Mouse (Mus musculus) 416B (cell line): ENCODE data around the gene Isl2.
A peak's percentile ranks its signal among the peaks of the same experiment; 100 is the strongest.

Experiments used
- DNase-seq: peaks from one replicate; pipeline ENCODE4 v3.0.0; 2011; ENCODE audit warnings: low read depth

Gene Isl2

DNA sequence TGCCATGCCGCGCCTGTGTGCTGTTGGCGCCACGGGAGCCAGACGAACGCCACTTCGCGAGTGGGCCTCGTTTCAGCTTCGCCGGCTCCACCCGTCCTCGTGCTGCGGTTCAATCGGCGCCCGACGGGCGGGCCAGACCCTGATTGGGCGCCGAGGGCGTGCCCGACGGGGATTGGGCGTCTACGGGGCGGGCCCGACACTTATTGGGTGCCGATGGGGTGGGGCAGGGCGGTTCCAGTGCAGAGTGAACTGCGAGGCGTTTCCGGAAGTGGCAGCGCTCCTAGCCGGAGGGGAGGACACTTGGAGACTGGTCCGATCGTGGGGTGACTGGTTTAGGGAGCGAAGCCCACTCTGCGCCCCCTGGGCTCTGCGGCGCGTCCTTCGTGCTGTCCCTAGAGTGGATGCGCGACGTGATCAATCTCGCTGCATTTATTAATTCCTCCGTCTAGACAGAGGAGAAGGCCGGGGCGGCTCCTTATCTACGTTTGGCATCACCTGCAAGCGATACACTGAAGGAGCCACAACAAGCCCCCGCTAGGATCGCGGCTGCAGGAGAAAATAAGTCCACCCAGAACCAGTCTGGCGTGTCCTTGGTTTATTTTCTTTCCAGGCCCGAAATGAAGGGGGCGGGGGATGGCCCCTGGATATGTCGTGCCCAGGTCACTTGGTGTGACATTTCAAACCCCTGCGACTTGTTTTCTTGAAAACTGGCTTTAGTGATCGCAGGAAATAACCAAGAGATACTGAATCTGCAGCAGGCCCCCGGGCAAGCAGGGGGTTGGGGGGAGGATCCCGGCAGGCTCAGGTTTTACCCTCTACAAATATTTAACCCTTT, 7.9 kb downstream of the Isl2 start:
- no peak for DNase-seq

- no peak for DNase-seq
Observed at GRCm38 (mm10) chr9:55548871-55549270, 10.4 kb downstream of the Isl2 start.

DNA sequence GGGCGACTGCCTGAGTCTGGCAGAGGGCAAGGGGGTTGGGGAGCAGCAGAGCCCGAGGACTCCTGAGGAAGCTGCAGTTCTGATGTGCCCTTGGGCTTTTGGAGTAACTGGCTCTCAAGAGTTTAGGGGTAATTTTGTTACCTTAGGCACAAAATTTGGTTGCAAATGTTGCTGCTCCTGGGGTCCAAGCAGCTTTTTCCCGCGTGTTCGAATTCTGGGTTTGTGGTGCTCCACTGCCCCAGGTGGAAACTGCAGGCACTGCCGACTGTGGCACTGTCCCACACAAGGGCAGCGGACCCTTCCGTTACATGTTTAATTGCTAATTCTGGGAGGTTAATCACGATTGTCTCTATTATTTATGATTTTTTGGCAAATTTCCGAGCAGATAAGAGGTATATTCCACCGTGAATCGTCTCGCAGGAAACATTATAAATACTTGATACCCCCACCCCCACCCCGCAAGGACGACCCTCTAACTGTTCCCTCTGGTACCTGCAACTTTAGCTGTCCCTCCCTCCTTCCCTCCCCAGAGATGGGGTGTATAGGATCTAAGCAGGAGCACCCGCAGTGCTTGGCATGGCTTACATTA, 10.9 kb downstream of the Isl2 start:
- no peak for DNase-seq

DNA sequence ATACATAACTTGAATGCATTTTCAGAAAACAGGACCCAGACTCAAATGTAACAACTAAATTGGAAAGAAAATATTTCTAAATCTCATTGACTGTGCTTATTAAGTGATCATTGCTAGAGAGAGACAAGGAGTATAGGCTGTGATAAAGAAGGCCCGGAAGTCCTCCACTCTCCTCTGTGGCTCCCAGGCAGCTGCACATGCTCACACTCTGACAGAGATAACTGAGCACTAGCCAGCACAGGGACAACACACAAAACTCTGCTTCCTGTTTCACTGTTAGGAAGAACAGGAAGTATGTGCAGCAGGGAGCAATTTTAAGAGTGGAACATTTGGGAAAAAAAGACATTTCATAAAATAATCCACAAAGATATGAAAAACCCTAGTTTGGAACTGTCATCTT, 16.5 kb downstream of the Isl2 start:
- DNase-seq, result no peak

- peak; percentile 71 for DNase-seq
Observed at GRCm38 (mm10) chr9:55560960-55561359, 22.5 kb downstream of the Isl2 start.

DNA sequence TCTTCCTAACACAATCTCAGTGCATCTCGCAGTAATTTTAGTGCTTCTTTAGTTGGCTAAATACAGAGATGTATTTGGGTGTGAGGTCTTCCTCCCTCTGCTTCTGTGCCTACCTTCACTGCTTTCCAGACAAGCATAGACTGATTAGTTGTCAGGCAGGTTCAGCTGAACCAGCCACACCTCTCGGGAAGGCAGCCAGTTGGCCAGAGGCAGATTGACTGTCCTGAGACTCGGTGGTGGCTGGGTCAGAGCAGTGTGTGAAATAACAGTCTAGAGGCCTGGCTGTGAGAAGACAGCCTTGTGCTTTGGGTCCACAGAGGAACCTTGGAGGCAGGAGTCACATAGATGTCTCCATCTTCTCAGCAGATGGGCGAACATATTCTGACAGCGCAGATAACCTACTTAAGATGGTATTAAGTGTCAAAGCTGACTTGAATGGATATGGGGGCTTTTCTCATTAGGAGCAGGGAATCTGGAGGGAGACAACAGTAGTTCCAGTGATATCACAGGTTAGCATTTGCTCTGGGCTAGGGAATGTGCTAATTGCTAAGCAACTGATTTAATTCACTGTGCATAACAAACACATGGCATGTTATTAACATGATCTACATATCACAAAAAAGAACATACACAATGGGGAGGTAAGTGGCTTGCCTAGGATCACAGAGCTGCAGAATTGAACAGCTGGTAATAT, 30.1 kb downstream of the Isl2 start:
- DNase-seq, result no peak

DNA sequence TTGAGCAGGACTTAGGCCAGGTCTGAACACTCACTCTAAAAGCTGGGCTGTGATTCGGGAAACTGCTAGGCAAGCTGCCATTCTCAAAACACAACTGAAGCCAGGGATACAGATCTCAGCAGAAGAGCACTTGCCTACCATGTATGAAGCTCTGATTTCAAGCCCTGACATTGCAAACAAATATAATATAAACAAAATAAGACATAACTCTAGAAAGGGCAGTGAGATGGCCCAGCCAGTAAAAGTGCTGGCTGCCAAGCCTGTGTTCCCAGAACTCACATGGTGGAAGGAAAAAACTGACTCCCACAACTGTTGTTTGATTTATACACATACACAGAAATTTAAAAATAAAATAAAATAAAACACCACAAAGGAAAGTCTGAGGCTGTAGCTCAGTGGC, 32.6 kb downstream of the Isl2 start:
- no peak for DNase-seq

DNA sequence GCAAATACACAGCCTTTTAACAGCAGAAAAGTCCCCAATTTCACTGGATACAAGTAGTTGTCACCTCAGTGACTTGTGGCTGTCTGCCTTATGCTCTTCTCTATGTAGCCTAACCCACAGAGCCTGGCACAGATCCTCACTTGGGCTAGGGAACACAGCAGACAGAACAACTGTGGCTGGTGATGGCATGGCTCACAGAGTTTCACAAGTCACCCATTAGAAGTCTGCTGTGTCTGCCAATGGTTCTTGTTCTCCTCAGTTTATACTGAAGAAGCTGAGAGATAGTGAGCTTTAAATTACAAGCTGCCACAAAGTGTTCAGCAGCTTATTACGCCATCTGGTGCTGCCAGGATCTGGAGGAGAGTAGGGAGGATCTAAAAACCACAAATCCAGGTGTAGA, 38.1 kb downstream of the Isl2 start:
- DNase-seq, result no peak

DNA sequence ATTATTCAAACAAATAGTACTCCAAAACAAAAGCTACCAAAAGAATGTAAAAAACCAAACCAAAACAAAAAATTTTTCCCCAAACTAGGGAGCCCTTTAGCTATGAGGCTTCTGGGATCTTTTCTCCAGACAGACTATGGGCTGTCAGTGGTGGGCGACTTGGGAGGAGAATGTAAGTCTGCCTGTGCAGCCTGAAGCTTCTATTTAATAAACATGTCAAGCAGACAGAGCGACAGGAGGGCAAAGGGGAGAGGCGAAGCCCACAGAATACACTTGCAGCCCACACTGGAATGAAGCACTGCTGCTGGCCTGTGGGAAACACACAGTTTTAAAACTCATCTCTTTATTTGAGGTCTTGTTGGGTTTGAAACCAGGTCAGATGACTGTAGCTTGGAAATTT, 42.9 kb downstream of the Isl2 start:
- no peak for DNase-seq

DNA sequence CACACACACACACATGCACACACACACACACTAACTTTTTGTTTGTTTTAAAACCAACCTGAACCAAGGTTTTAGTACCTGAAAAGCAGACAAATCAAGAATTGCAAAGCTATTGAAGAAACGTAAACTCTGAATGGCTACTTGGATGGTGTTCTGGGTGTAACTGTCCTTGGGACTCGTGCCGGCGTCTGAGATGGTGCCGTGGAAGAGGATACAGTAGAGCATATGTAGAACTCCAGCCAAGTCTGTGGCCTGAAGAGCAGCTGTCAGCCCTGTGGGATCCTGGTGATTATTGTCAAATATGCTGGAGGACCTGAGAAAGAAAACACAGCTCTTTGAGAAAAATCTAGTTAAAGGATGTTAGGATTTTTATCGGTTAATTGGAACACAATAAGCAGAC, 47.7 kb downstream of the Isl2 start:
- DNase-seq, result no peak
